Mouse (Mus musculus) adrenal gland, adult (tissue): ENCODE results near the gene Rab21.
"Not testable (repeated sequence)": the region's sequence is repeated elsewhere in the genome, so short reads cannot be mapped to it uniquely, and the experiment has no call there.

Source experiments
- DNase-seq, 2 experiments: peaks; one replicate each; pipeline ENCODE4 v3.0.0; 2022 to 2023; ENCODE audit warnings: low spot score in 1 of 2; ENCODE audit not compliant: inconsistent age in 2 of 2

Rab21 gene

GRCm38 (mm10) chr10:115329010-115329530, 13.7 kb upstream of the Rab21 start:
- no peak for DNase-seq

- DNase-seq: peak; percentile 69 to 77
Measured at GRCm38 (mm10) chr10:115328514-115328913, 13.1 kb upstream of the Rab21 start.

DNA sequence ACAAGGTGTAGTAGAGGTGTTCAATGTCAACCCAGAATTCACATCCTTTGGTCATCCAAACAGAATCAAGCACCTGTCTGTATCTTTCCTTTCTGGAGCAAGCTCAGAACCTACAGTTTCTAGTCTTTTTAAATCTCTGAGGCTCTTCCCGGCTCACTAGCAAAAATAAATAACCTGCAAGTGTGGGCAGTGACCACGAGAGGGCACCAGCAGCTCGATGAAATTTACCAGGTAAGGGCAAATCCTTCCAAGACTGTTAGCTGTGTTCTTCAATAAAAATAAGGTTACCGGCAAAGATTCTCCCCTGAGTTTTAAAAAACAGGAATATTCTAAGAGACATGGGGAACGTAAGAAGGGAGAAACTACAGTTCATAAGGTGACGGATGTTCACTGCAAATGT, 7.9 kb upstream of the Rab21 start:
- DNase-seq: peak; percentile 65 to 89

DNA sequence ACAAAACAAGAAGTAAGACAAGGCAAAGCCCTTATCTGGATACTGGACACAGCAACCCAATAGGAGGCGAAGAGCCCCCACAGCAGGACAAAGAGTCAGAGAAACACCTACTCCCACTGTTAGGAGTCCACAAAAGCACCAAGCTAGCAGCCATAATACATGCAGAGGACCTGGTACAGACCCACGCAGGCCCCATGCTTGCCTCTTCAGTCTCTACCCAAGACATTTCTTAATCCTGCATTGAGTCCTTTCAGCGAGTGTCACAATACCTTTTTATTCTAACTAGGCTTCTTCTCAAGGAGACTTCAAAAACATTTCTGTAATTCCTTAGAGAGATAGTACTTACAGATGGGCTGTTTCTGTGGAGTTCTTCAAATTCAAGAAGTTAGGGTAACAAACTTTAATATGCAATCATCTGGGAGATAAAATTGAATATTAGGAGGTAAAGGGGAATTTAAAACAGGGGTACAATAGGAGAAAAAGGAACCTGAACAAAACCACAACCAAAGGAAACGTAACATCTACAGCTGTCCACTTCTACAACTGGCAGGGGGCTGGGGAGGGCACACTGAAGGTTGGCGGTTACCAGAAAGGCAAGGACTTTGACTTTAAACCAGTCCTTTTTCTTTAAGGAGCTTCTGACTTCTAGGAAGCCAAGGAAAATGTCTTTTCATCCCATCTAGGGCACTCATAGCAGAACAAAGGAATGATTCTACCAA, 6.1 kb upstream of the Rab21 start:
- no peak for DNase-seq

DNA sequence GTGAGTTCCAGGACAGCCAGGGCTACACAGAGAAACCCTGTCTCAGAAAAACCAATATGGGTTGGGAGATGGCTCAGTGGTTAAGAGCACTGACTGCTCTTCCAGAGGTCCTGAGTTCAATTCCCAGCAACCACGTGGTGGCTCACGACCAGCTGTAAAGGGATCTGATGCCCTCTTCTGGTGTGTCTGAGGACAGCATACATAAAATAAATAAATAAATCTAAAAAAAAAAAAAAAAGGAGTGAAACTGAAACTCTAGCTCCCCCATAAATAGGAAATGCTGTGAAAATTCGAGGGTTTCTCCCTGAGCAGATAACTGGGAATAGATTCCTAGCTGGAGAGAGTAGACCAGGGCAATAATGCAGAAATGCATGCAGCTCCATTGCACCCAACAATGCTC, 3.0 kb upstream of the Rab21 start:
- DNase-seq: not testable (repeated sequence)

- DNase-seq: peak in 1 of 2 experiments; percentile 48
Measured at GRCm38 (mm10) chr10:115316313-115316712, 919 bp upstream of the Rab21 start.

- peak; percentile 63 to 88 for DNase-seq
Measured at GRCm38 (mm10) chr10:115314582-115315452, 577 bp downstream of the Rab21 start.

- DNase-seq: no peak
Measured at GRCm38 (mm10) chr10:115314287-115314581, 1.2 kb downstream of the Rab21 start.

GRCm38 (mm10) chr10:115313641-115314286, 1.6 kb downstream of the Rab21 start:
- DNase-seq: peak in 1 of 2 experiments; percentile 29

DNA sequence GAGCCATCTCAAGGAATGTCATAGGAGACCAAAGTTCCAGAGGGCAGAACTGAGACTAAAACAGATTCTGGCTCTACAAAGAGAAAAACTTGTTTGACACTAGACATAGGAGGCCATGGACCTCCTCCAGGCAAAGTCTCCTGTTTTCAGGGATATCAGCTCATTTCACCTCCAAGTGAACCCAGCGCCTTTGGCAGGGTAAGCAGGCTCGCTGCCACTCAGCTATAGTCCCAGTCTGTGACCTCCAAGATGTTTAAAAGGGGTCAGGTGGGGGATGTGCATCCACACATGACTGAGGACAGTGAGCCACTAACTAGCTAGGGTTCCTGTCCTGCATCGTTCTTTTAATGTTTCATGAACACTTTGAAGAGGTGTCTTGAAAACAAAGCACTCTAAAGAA, 2.7 kb downstream of the Rab21 start:
- DNase-seq: peak in 1 of 2 experiments; percentile 63

- DNase-seq: no peak
Measured at GRCm38 (mm10) chr10:115312194-115312593, 3.2 kb downstream of the Rab21 start.

DNA sequence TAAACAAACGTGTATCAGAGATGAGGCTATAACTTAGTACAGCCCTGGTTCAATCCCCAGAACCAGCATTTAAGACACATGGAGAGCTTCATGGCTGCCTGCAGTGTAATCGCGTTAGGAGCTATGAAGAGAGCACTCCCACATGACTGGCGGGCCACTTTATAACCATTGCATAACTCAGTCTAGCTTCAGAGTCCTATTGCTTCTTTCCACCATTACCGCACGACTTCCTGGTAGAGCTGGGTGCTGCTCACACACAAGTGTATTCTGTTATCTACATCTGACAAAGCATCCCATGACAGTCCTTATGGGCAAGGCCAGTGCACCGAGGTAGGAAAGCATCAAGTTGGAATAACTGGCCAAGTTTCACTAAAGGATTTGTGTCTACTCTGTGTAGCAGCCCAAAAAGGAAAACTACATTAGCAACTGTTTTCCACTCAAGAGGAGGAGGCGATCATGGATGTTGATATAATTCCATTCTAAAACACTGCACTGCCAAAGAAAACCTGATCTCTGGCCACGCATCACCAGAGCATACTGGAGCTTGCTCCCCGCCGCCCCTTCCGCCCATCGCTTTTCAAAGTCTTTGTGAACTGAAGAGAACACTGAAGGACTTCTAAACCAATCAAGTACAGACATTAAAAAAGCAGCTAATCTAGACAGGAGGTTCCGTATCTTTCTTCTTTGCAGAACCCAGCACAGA, 4.0 kb downstream of the Rab21 start:
- no peak for DNase-seq

DNA sequence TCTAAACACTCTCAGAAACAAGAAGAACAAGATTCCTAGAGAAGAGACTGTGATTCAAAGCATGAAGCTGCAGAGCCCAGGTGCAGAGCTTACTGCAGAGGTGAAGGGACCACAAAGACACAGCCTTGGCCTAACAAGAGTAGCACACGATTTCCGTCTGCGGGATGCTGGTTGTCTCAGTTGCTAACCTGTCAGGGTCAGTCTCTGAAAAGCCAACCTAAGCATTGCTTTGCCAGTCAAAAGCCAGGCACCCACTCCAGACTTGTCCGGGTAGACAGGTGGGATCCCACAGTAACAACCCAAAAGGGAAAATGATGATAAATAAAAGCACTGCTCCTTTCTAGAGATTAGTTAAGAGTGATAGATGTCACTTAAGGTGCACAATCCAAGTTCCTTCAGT, 6.2 kb downstream of the Rab21 start:
- DNase-seq: no peak

DNA sequence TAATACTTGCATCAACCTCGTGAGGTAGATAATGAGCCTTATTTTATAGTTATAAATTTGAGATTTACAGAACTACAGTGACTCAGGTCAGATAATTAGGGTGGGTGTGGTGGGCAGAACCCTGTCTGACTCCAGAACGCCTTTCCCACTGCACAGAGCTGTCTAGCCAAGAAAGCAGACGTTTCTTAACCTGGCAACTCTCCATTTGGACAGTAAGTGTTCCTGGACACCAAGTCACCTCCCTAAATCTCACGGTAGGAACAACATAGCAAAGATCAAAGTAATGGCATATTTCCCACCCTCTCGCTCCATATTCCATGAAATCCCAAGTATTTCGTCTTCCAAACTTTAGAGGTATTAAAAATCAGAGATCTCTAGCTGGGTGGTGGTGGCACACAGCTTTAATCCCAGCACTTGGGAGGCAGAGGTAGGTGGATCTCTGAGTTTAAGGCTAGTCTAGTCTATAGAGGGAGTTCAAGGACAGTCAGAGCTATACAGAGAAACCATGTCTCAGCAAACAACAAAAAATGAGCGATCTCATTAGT, 8.0 kb downstream of the Rab21 start:
- DNase-seq: no peak

DNA sequence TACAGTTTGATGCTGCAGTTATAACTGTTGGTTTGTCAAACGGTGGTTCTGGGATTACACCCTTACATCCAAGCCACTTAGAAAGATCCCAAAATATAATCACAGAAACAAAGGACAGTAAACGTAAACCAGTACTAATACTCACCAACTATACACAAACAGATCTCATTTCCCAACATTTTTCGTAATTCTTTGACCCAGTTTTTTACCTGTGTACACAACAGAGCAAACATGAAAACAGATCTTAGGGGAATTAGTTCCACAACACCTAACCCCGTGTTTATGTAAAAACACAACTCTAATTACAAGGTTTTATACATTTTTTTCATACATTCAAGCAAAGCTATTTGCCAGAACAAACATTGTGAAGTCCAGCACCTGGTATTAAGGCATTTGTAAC, 16.7 kb downstream of the Rab21 start:
- DNase-seq: no peak

GRCm38 (mm10) chr10:115297582-115297981, 17.8 kb downstream of the Rab21 start:
- no peak for DNase-seq

DNA sequence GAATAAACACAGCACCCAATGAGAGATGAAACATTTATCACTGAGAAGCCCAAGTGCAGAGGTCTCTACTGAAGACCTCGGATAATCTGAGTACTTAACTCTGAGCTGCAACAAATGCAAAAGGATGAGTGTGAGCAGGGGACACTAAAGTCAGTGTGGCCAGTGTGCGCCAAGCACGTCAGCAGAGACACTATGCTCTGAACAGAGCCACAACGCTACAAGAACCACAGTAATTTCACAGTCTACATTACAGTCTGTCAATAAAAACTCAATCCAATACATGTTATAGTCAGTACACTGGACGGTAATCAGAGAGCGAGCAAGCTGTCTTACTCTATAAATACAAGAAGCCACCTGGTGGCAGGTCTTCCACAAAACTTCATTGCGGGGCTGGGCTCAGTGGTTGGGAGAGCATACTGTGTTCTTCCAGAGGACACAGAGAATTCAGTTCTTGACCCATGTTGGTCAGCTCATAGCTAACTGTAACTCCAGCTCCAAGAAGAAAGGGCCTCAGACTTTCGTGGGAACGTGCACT, 18.9 kb downstream of the Rab21 start:
- DNase-seq: peak in 1 of 2 experiments; percentile 42

DNA sequence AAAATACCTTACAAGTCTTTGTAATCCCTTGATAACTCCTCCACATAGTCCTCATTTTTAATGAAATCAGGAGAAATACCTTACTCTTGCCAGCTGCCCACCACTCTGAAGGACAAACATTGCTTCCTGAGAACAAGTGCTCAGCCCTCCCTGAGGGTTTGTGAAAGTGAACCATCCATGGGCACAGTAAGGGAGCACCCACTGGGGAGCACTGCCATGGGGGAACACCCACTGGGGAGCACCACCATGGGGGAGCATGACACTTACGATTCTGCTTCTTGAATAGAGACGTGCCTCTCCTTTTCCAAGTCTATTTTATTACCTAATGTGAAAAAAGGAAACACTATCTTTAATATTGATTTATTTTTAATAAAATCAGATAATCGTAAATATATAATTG, 20.2 kb downstream of the Rab21 start:
- no peak for DNase-seq

GRCm38 (mm10) chr10:115294715-115295114, 20.7 kb downstream of the Rab21 start:
- DNase-seq: no peak

DNA sequence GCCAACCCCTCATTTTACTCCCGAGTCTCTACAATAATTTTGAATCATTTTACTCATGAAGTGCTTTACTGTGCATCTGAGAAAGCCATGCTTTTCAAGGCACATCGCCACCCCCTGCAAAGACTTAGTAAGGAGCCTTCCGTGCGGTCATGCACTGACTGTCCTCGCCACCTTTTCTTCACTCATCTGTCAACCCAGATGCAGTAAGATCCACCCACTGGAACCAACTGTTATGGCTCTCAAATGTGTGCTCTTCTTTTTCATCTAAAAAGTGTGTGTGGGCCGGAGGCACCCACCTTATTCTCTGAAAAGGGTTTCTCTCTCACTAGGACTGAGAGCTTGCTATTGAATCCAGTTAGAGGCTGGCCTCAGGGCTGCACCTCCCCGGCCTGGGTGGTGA, 21.4 kb downstream of the Rab21 start:
- no peak for DNase-seq

DNA sequence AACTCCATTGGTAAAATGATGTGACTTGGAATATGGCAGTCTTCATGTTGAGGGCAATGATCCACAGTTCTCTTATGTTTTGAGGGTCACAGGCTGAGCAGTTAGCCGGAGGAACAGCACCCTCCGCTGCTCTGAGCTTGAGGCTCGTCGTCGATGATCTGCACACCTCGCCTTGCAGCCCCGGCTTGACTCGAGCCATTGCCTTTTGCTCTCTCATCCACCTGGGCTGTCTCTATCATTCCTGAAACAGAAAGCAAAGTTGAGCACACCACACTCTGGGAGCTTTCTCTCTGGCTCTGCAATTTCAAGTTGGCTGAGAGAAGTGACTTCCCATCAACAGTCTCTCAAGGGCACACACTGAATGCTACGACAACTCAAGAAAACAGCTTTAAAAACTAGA, 24.7 kb downstream of the Rab21 start:
- no peak for DNase-seq
